Comparison of ENCODE assay signal across 22 mouse cellular contexts in genomic region chr6:73190756-73191155, GRCm38 (mm10). TPM values are rescaled to one million over a fixed set of nuclear protein-coding genes. Genes with fewer than 3 reads are reported as not detected.
DNase-seq lines count a peak whose midpoint lies in the region; ATAC-seq and TF ChIP-seq lines count a peak whose summit lies in the region.
"Had no signal": no experiment of that assay in that cellular context is flagged by ENCODE, and none has a peak within 500 bp of the region (broad histone marks: within the 10 kb centered on the region; RNA-seq: fewer than 3 reads in every experiment).

No protein-coding gene starts in this region.

- 78% methylated on average over 6 of the region's 6 CpGs for WGBS in heart, embryonic 12.5 days
- WGBS in intestine, postnatal 0 days = 69% methylated on average over 6 of the region's 6 CpGs
- 72% methylated on average over 6 of the region's 6 CpGs for WGBS in forebrain, embryonic 15.5 days

- H3K27me3 ChIP-seq in heart, embryonic 12.5 days (replicated peaks) = no peaks in the 10 kb centered on the region
- H3K27me3 ChIP-seq in intestine, postnatal 0 days (replicated peaks; ENCODE audit: control insufficient read depth, insufficient read depth, low read length) = no peaks in the 10 kb centered on the region
- no peaks in the 10 kb centered on the region for H3K27me3 ChIP-seq in forebrain, embryonic 15.5 days
- H3K27me3 ChIP-seq: CH12.LX; embryonic facial prominence, embryonic 12.5 days; forebrain, embryonic 13.5 days had no signal

- no peak for ATAC-seq in heart, embryonic 12.5 days (ENCODE audit: insufficient number of reproducible peaks, low FRiP score)
- ATAC-seq in intestine, postnatal 0 days = no peak
- ATAC-seq in forebrain, embryonic 15.5 days (replicated peaks) = no peak
- ATAC-seq: activated CD4-positive, CD25-positive, alpha-beta regulatory T cell, adult 4 months; CD4-positive, CD25-positive, alpha-beta regulatory T cell, adult 4 months; forebrain, embryonic 13.5 days; forebrain, embryonic 16.5 days had no signal

- H3K36me3 ChIP-seq in heart, embryonic 12.5 days = no peaks in the 10 kb centered on the region
- H3K36me3 ChIP-seq in intestine, postnatal 0 days (ENCODE audit: control insufficient read depth, insufficient read depth) = no peaks in the 10 kb centered on the region
- H3K36me3 ChIP-seq in forebrain, embryonic 15.5 days = no peaks in the 10 kb centered on the region
- H3K36me3 ChIP-seq: embryonic facial prominence, embryonic 10.5 days; embryonic facial prominence, embryonic 12.5 days had no signal

- H3K9me3 ChIP-seq in heart, embryonic 12.5 days (replicated peaks) = no peaks in the 10 kb centered on the region
- no peaks in the 10 kb centered on the region for H3K9me3 ChIP-seq in intestine, postnatal 0 days (ENCODE audit: control insufficient read depth)
- H3K9me3 ChIP-seq in forebrain, embryonic 15.5 days = no peaks in the 10 kb centered on the region
- H3K9me3 ChIP-seq: embryonic facial prominence, embryonic 10.5 days; embryonic facial prominence, embryonic 12.5 days; forebrain, embryonic 13.5 days had no signal

- no peak overlapping the region for H3K4me2 ChIP-seq in heart, embryonic 12.5 days
- no peak overlapping the region for H3K4me2 ChIP-seq in intestine, postnatal 0 days (replicated peaks; ENCODE audit: low read depth)
- H3K4me2 ChIP-seq in forebrain, embryonic 15.5 days (replicated peaks) = no peak overlapping the region
- H3K4me2 ChIP-seq: embryonic facial prominence, embryonic 12.5 days; forebrain, embryonic 13.5 days had no signal

- H3K9ac ChIP-seq in heart, embryonic 12.5 days = no peak overlapping the region
- H3K9ac ChIP-seq in intestine, postnatal 0 days (ENCODE audit: low read depth, low read length) = no peak overlapping the region
- H3K9ac ChIP-seq in forebrain, embryonic 15.5 days (replicated peaks) = no peak overlapping the region
- H3K9ac ChIP-seq: embryonic facial prominence, embryonic 12.5 days; forebrain, embryonic 13.5 days had no signal

- H3K27ac ChIP-seq in heart, embryonic 12.5 days (ENCODE audit: poor library complexity, severe bottlenecking) = no peak overlapping the region
- H3K27ac ChIP-seq in intestine, postnatal 0 days (ENCODE audit: low read depth, low read length) = no peak overlapping the region
- H3K27ac ChIP-seq in forebrain, embryonic 15.5 days (replicated peaks) = no peak overlapping the region
- H3K27ac ChIP-seq: embryonic facial prominence, embryonic 10.5 days; embryonic facial prominence, embryonic 12.5 days; forebrain, embryonic 13.5 days had no signal

- no peak overlapping the region for H3K4me3 ChIP-seq in heart, embryonic 12.5 days
- H3K4me3 ChIP-seq in intestine, postnatal 0 days (ENCODE audit: low read depth, low read length) = no peak overlapping the region
- no peak overlapping the region for H3K4me3 ChIP-seq in forebrain, embryonic 15.5 days
- H3K4me3 ChIP-seq: embryonic facial prominence, embryonic 10.5 days; embryonic facial prominence, embryonic 12.5 days; forebrain, embryonic 13.5 days had no signal

- no peak for TF ChIP-seq CTCF in intestine, postnatal 0 days (IDR thresholded peaks at IDR 0.05; ENCODE audit: low read depth)

- peaks cover 8% of the 10 kb centered on the region for H3K4me1 ChIP-seq in heart, embryonic 12.5 days (replicated peaks)
- no peaks in the 10 kb centered on the region for H3K4me1 ChIP-seq in intestine, postnatal 0 days (replicated peaks; ENCODE audit: control insufficient read depth, insufficient read depth, low read length)
- H3K4me1 ChIP-seq in forebrain, embryonic 15.5 days = no peaks in the 10 kb centered on the region
- H3K4me1 ChIP-seq: embryonic facial prominence, embryonic 10.5 days; embryonic facial prominence, embryonic 12.5 days; forebrain, embryonic 13.5 days had no signal

- peak; percentile 54 for DNase-seq in heart, adult 11 months
- peak; percentile 61 for DNase-seq in ES-CJ7 (ENCODE audit: low read depth, low spot score)
- DNase-seq in WW6 (ENCODE audit: low read depth, low spot score) = peak; percentile 18
- DNase-seq: adrenal gland, adult 8-10 months; adrenal gland, postnatal 14 days; adrenal gland, postnatal 36 days; B cell, adult 2 months; cerebellum, adult 11-12 months; cerebellum, adult 2 months; cerebellum, adult 9-10 months; cerebellum, postnatal 10 days; cerebellum, postnatal 25 days had no signal

RNA-seq across cellular contexts. Expression of gene Dnah6, which starts 30.7 kb away (rescaled TPM):
- polyA plus RNA-seq in heart, embryonic 12.5 days (2016; fragmentation: Nextera tagmentation; extraction: Ambion mirVana) = 0.04 and 0.06 TPM in 2 replicates
- 0.08 and 0.09 TPM in 2 replicates for polyA plus RNA-seq in intestine, postnatal 0 days (2015; fragmentation: Nextera tagmentation; extraction: Ambion mirVana)
- 0.27 and 0.37 TPM in 2 replicates for polyA plus RNA-seq in forebrain, embryonic 15.5 days (2015; fragmentation: Nextera tagmentation; extraction: Ambion mirVana)
- polyA plus RNA-seq: CD4-positive, CD25-positive, alpha-beta regulatory T cell, adult 4 months had no signal

RNA-seq across cellular contexts. Expression of gene Suclg1, which starts 57.4 kb away (rescaled TPM):
- 240 and 261 TPM in 2 replicates for polyA plus RNA-seq in heart, embryonic 12.5 days (2016; fragmentation: Nextera tagmentation; extraction: Ambion mirVana)
- polyA plus RNA-seq in intestine, postnatal 0 days (2015; fragmentation: Nextera tagmentation; extraction: Ambion mirVana) = 317 and 327 TPM in 2 replicates
- 132 TPM in 2 replicates for polyA plus RNA-seq in forebrain, embryonic 15.5 days (2015; fragmentation: Nextera tagmentation; extraction: Ambion mirVana)
